Mouse (Mus musculus) T-helper 2 cell (primary cell): Measurements from ENCODE around the gene Pbx1.

ENCODE experiments used
- in situ Hi-C: fragments of 300-600 bp; cut with MboI, MseI; formaldehyde crosslinking; loops from one replicate; pipeline ENCODE4 v1.15.1; 2025; ENCODE audit warnings: high pct_unique_total_duplicates

Pbx1 gene

GRCm38 (mm10) chr1:168091627-168092026 lies 340.4 kb downstream of the Pbx1 start:
- in situ Hi-C loops: no loop called here

- in situ Hi-C loops: no loop called here
Measured at GRCm38 (mm10) chr1:168088680-168089079, 343.4 kb downstream of the Pbx1 start.

- in situ Hi-C loops: no loop called here
Measured at GRCm38 (mm10) chr1:168079394-168079767, 352.7 kb downstream of the Pbx1 start.

GRCm38 (mm10) chr1:168078746-168079393 lies 353.2 kb downstream of the Pbx1 start:
- in situ Hi-C loops: no loop called here

- in situ Hi-C loops: no loop called here
Measured at GRCm38 (mm10) chr1:168071974-168072373, 360.1 kb downstream of the Pbx1 start.

- in situ Hi-C loops: no loop called here
Measured at GRCm38 (mm10) chr1:168070273-168070910, 361.7 kb downstream of the Pbx1 start.

GRCm38 (mm10) chr1:168069740-168070139 lies 362.3 kb downstream of the Pbx1 start:
- in situ Hi-C loops: no loop called here
